Mouse (Mus musculus): ENCODE measurements at regions not wholly inside any gene's neighbourhood (a gene's known extent, or its start where the extent isn't known, plus 50 kb on each side); places are given as distances from the start of the nearest gene placed in this dataset.

GRCm38 (mm10) chr1:156993105-156993504, 53.7 kb upstream of the Ralgps2 start:
- ATAC-seq (ENCODE audit: low TSS enrichment) = no peak

GRCm38 (mm10) chr1:156992536-156992935, 53.1 kb upstream of the Ralgps2 start:
- no peak for ATAC-seq (ENCODE audit: low TSS enrichment)

GRCm38 (mm10) chr1:156990567-156991494, 51.4 kb upstream of the Ralgps2 start:
- ATAC-seq (ENCODE audit: low TSS enrichment) = no peak

GRCm38 (mm10) chr1:156990112-156990511, 50.7 kb upstream of the Ralgps2 start:
- ATAC-seq (ENCODE audit: low TSS enrichment) = peak; percentile 51

- ATAC-seq (ENCODE audit: low TSS enrichment) = peak; percentile 89
Measured at GRCm38 (mm10) chr1:156989149-156989785, 49.8 kb upstream of the Ralgps2 start.

All from frontal cortex, adult (tissue).